Mouse (Mus musculus) liver, adult 2 months (tissue): ENCODE results near the gene Cyp19a1. TPM values are rescaled to one million over a fixed set of nuclear protein-coding genes. Genes with fewer than 3 reads are reported as not detected.

Experiments
- DNase-seq: peaks from one replicate; pipeline ENCODE4 v3.0.0-alpha.2; 2011; ENCODE audit warnings: low read depth, low spot score; ENCODE audit errors: extremely low read depth
- H3K27ac ChIP-seq: fragments of 200-500 bp; replicated peaks from 2 replicates; pipeline ENCODE4 v1.5.1; 2012; ENCODE audit warnings: low read depth, mild to moderate bottlenecking, control low read depth, inconsistent platforms, low read length; ENCODE audit not compliant: insufficient read depth
- H3K27me3 ChIP-seq: fragments of 200-500 bp; 2 replicates; pipeline ENCODE4 v1.6.1; 2012; ENCODE audit warnings: mild to moderate bottlenecking, moderate library complexity, low read length, inconsistent platforms; ENCODE audit not compliant: control insufficient read depth, insufficient read depth
- H3K36me3 ChIP-seq: fragments of 200-500 bp; 2 replicates; pipeline ENCODE4 v1.6.1; 2012; ENCODE audit warnings: low read length, inconsistent platforms; ENCODE audit not compliant: control insufficient read depth, insufficient read depth
- H3K4me1 ChIP-seq: fragments of 200-500 bp; 2 replicates; pipeline ENCODE4 v1.6.1; 2011; ENCODE audit warnings: low read length; ENCODE audit not compliant: control insufficient read depth, insufficient read depth
- H3K4me3 ChIP-seq: fragments of 200-500 bp; 2 replicates; pipeline ENCODE4 v1.5.1; 2011; ENCODE audit warnings: low read depth, mild to moderate bottlenecking, control low read depth, low read length, moderate library complexity; ENCODE audit not compliant: insufficient read depth
- H3K79me2 ChIP-seq: fragments of 200-500 bp; 2 replicates; pipeline ENCODE4 v1.6.1; 2012; ENCODE audit warnings: inconsistent platforms, mild to moderate bottlenecking, low read length, moderate library complexity; ENCODE audit not compliant: control insufficient read depth, insufficient read depth
- H3K9ac ChIP-seq: fragments of 200-500 bp; 2 replicates; pipeline ENCODE4 v1.6.1; 2012; ENCODE audit warnings: low read depth, mild to moderate bottlenecking, control low read depth, inconsistent platforms, low read length
- CTCF ChIP-seq: fragments of 200-500 bp; IDR thresholded peaks from 2 replicates; pipeline ENCODE4 v1.5.1; 2011; ENCODE audit warnings: low read depth, low read length, control low read depth
- POLR2A ChIP-seq: fragments of 200-500 bp; IDR thresholded peaks from 2 replicates; pipeline ENCODE4 v1.6.1; 2011; ENCODE audit warnings: low read length, control low read depth; ENCODE audit not compliant: insufficient read depth; ENCODE audit errors: extremely low read depth
- WGBS: fragments of 180-500 bp; shearing (Covaris S2); methylation state at CpG from one replicate; pipeline ENCODE4 v1.1.7; 2018; 5-methylcytosine and 5-hydroxymethylcytosine counted together
- polyA plus RNA-seq: library from polyadenylated mRNA; depleted of rRNA; stranded (reverse); fragments of >200 nt; gene quantifications from 2 replicates; pipeline ENCODE4 v1.2.3, GENCODE M21; 2012
- total RNA-seq: library from RNA; depleted of rRNA; stranded (reverse); fragments of >200 nt; gene quantifications from 2 replicates; pipeline ENCODE4 v1.2.3, GENCODE M21; 2014

Cyp19a1 gene
- total and polyA plus RNA-seq, 2 experiments = not detected

DNA sequence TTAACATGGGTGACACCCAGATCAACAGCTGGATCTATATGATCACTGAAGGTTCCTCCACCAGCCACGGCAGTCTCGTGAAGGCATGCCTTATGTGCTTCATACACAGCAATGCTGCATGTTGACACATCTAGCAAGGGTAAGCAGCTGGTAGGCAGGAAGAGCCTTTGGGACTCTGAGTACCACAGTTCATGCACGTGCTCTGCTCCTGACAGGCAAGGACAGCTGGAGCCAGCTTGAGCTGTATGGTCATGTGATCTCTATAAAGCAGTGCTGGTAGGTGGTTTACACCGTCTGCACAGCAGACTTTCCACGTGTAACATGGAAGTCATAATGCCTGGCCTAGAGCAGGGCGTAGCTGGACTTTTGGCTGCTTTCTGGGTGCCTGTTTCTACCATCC, 2.1 kb upstream of the Cyp19a1 start:
- TF ChIP-seq POLR2A (no peak), CTCF (no peak)

GRCm38 (mm10) chr9:54264754-54265153, 3.2 kb downstream of the Cyp19a1 start:
- Histone ChIP-seq H3K4me3 (no peak overlapping the region), H3K79me2 (no peaks in the 10 kb centered on the region), H3K4me1 (no peaks in the 10 kb centered on the region), H3K36me3 (no peaks in the 10 kb centered on the region), H3K27me3 (no peaks in the 10 kb centered on the region), H3K27ac (no peak overlapping the region), H3K9ac (no peak overlapping the region)
- TF ChIP-seq CTCF = no peak
- no peak for TF ChIP-seq POLR2A
- DNase-seq = no peak
- WGBS = 78% methylated on average over 4 of the region's 4 CpGs

More for the DNA sequence above, 2.1 kb upstream of the Cyp19a1 start:
- Histone ChIP-seq H3K4me3 (no peak overlapping the region), H3K36me3 (no peaks in the 10 kb centered on the region), H3K27me3 (no peaks in the 10 kb centered on the region), H3K9ac (no peak overlapping the region), H3K27ac (no peak overlapping the region), H3K4me1 (no peaks in the 10 kb centered on the region), H3K79me2 (no peaks in the 10 kb centered on the region)
- whole genome bisulfite sequencing = 80% methylated on average over 6 of the region's 6 CpGs
- no peak for DNase-seq

- 70% methylated on average over 3 of the region's 3 CpGs for WGBS
- H3K9ac ChIP-seq = no peak overlapping the region
- H3K36me3 ChIP-seq = no peaks in the 10 kb centered on the region
- no peaks in the 10 kb centered on the region for H3K79me2 ChIP-seq
- H3K27ac ChIP-seq = no peak overlapping the region
- no peaks in the 10 kb centered on the region for H3K4me1 ChIP-seq
- H3K4me3 ChIP-seq = no peak overlapping the region
- no peak for DNase-seq
- no peaks in the 10 kb centered on the region for H3K27me3 ChIP-seq
- TF ChIP-seq POLR2A (no peak), CTCF (no peak)
Measured at GRCm38 (mm10) chr9:54244869-54245665, 22.8 kb downstream of the Cyp19a1 start.

DNA sequence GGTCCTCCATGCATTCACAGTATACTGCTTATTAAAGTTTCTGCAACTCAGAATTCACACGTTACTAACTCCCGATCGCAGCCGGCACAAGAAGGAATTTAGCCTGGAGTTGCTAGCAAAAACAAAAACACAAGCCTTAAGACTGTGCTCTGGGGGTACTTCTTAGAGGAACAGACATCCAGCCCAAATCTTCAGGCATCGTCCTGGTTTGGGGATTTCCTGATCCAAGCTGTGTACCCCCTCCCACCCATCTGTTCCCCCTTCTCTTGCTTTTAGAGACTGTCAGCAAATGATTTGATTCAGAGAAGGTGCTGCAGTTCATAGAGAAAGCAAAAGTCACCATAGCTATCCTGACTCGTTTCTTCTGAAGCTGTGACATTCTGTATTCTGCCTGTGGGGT, 40.3 kb downstream of the Cyp19a1 start:
- Histone ChIP-seq H3K27ac (no peak overlapping the region), H3K36me3 (no peaks in the 10 kb centered on the region), H3K4me3 (no peak overlapping the region), H3K9ac (no peak overlapping the region), H3K27me3 (no peaks in the 10 kb centered on the region), H3K4me1 (no peaks in the 10 kb centered on the region), H3K79me2 (no peaks in the 10 kb centered on the region)
- WGBS = 73% methylated on average over 6 of the region's 6 CpGs
- TF ChIP-seq POLR2A = no peak
- no peak for TF ChIP-seq CTCF
- no peak for DNase-seq

DNA sequence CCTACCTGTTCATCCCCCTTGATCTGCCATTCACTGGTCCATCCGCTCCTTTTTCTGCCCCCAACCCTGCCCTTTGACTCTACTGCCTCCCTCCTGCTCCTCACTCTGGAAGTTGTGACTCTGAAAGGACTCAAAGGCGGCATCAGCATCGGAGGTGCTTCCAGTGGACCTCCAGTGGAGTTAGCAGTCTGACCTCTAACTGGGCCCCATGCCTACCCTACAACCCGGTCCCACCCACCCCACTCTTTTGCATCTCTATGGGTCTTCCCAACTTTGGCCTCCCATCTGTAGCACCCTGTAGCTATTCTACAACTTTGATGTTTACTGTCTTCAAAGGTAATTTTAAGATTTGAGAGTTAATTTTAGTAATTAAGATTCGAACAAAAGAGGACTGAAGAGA, 51.4 kb downstream of the Cyp19a1 start:
- Histone ChIP-seq H3K4me3 (no peak overlapping the region), H3K27me3 (no peaks in the 10 kb centered on the region), H3K36me3 (no peaks in the 10 kb centered on the region), H3K79me2 (no peaks in the 10 kb centered on the region), H3K4me1 (no peaks in the 10 kb centered on the region), H3K9ac (no peak overlapping the region), H3K27ac (no peak overlapping the region)
- TF ChIP-seq CTCF (no peak), POLR2A (no peak)
- no peak for DNase-seq
- 68% methylated on average over 5 of the region's 5 CpGs for WGBS

DNA sequence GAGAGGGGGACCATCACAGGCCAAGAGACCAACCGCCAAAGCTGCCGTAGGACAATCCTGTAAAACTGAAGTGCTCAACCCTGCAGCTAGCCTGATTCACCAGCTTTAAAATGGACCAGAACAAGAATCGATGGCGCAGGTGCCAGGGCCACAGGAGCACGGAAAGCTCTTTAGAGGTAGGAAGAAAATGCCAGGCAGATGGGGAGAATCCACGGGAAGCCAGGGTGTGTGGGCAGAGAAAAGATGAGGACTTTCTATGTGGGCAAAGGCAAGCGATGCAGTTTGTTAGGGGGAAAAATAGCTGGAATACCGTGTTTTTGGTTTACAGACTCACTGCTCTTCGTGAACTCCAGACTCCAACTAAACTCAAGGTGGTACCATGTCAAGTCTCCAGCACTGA, 53.0 kb downstream of the Cyp19a1 start:
- no peaks in the 10 kb centered on the region for H3K4me1 ChIP-seq
- no peak for DNase-seq
- no peak overlapping the region for H3K27ac ChIP-seq
- H3K4me3 ChIP-seq = no peak overlapping the region
- no peak for TF ChIP-seq POLR2A
- no peak for TF ChIP-seq CTCF
- no peak overlapping the region for H3K9ac ChIP-seq
- WGBS = 92% methylated on average over 9 of the region's 9 CpGs
- H3K27me3 ChIP-seq = no peaks in the 10 kb centered on the region
- no peaks in the 10 kb centered on the region for H3K79me2 ChIP-seq
- no peaks in the 10 kb centered on the region for H3K36me3 ChIP-seq
